20 mouse cellular contexts compared by ENCODE assay signal in genomic region chr6:30091221-30091620, GRCm38 (mm10). TPM values are rescaled to one million over a fixed set of nuclear protein-coding genes. Genes with fewer than 3 reads are reported as not detected.
DNase-seq lines count a peak whose midpoint lies in the region; ATAC-seq and TF ChIP-seq lines count a peak whose summit lies in the region.
"Had no signal": no experiment of that assay in that cellular context is flagged by ENCODE, and none has a peak within 500 bp of the region (broad histone marks: within the 10 kb centered on the region; RNA-seq: fewer than 3 reads in every experiment).

No protein-coding gene starts in this region.

- no peak for DNase-seq in heart, adult 2 months
- DNase-seq in heart, postnatal 4 days, result no peak
- DNase-seq in lung, embryonic 14.5 days, result peak; percentile 11
- DNase-seq in lung, adult 18-20 months, result no peak
- peak; percentile 30 for DNase-seq in MN1 (ENCODE audit: low spot score)
- DNase-seq: adrenal gland, postnatal 10 days; cerebellum, adult 2 months; lung, postnatal 36 days had no signal

- no peaks in the 10 kb centered on the region for H3K27me3 ChIP-seq in heart, adult 2 months (ENCODE audit: control insufficient read depth, insufficient read depth, low read length)
- no peaks in the 10 kb centered on the region for H3K27me3 ChIP-seq in lung, embryonic 14.5 days (ENCODE audit: insufficient read depth, low read length)
- no peaks in the 10 kb centered on the region for H3K27me3 ChIP-seq in neural tube, embryonic 15.5 days (replicated peaks)
- H3K27me3 ChIP-seq: embryonic facial prominence, embryonic 13.5 days; heart, embryonic 13.5 days; kidney, embryonic 15.5 days; limb, embryonic 13.5 days; liver, embryonic 15.5 days; midbrain, embryonic 12.5 days; stomach, embryonic 15.5 days had no signal

- no peak overlapping the region for H3K4me3 ChIP-seq in heart, adult 2 months
- H3K4me3 ChIP-seq in lung, embryonic 14.5 days (ENCODE audit: low read depth, low read length), result no peak overlapping the region
- H3K4me3 ChIP-seq in neural tube, embryonic 15.5 days (replicated peaks), result no peak overlapping the region
- H3K4me3 ChIP-seq: embryonic facial prominence, embryonic 13.5 days; forebrain, embryonic 10.5 days; heart, embryonic 13.5 days; hindbrain, embryonic 10.5 days; kidney, embryonic 15.5 days; limb, embryonic 13.5 days; liver, embryonic 15.5 days; midbrain, embryonic 12.5 days; stomach, embryonic 15.5 days had no signal

- H3K27ac ChIP-seq in heart, adult 2 months, result no peak overlapping the region
- H3K27ac ChIP-seq in lung, embryonic 14.5 days (ENCODE audit: low read depth), result no peak overlapping the region
- no peak overlapping the region for H3K27ac ChIP-seq in neural tube, embryonic 15.5 days (replicated peaks)
- H3K27ac ChIP-seq: embryonic facial prominence, embryonic 13.5 days; forebrain, embryonic 10.5 days; heart, embryonic 13.5 days; hindbrain, embryonic 10.5 days; kidney, embryonic 15.5 days; limb, embryonic 13.5 days; liver, embryonic 15.5 days; midbrain, embryonic 12.5 days; stomach, embryonic 15.5 days had no signal

- peak; percentile 43 for TF ChIP-seq CTCF in heart, adult 2 months (IDR thresholded peaks at IDR 0.05)
- TF ChIP-seq CTCF in lung, embryonic 14.5 days (IDR thresholded peaks at IDR 0.05; ENCODE audit: low read depth), result no peak

- no peak for TF ChIP-seq POLR2A in heart, adult 2 months (IDR thresholded peaks at IDR 0.05; ENCODE audit: insufficient read depth, low read depth, low read length)

- no peaks in the 10 kb centered on the region for H3K9me3 ChIP-seq in lung, embryonic 14.5 days (ENCODE audit: low read depth, low read length)
- no peaks in the 10 kb centered on the region for H3K9me3 ChIP-seq in neural tube, embryonic 15.5 days (replicated peaks)
- H3K9me3 ChIP-seq: embryonic facial prominence, embryonic 13.5 days; forebrain, embryonic 10.5 days; heart, embryonic 13.5 days; hindbrain, embryonic 10.5 days; kidney, embryonic 15.5 days; limb, embryonic 13.5 days; liver, embryonic 15.5 days; midbrain, embryonic 12.5 days; stomach, embryonic 15.5 days had no signal

- intact Hi-C loops in heart, adult 2 months (cut with DNase I), result loop anchor here (5.0 kb wide), 2 partner anchors 116 to 266 kb away; no protein-coding TSS in a partner anchor

- 71% methylated on average over 4 of the region's 4 CpGs for WGBS in heart, adult 2 months
- 54% methylated on average over 4 of the region's 4 CpGs for WGBS in lung, embryonic 14.5 days
- WGBS in neural tube, embryonic 15.5 days, result 75% methylated on average over 4 of the region's 4 CpGs

- H3K9ac ChIP-seq in heart, adult 2 months (ENCODE audit: low read depth, low read length), result no peak overlapping the region
- no peak overlapping the region for H3K9ac ChIP-seq in lung, embryonic 14.5 days
- H3K9ac ChIP-seq in neural tube, embryonic 15.5 days (replicated peaks), result no peak overlapping the region
- H3K9ac ChIP-seq: embryonic facial prominence, embryonic 13.5 days; heart, embryonic 13.5 days; kidney, embryonic 15.5 days; limb, embryonic 13.5 days; liver, embryonic 15.5 days; midbrain, embryonic 12.5 days; stomach, embryonic 15.5 days had no signal

- H3K79me2 ChIP-seq in heart, adult 2 months (replicated peaks; ENCODE audit: control insufficient read depth, insufficient read depth, low read length), result no peaks in the 10 kb centered on the region

- TF ChIP-seq EP300 in heart, adult 2 months (IDR thresholded peaks at IDR 0.05; ENCODE audit: insufficient read depth, low read depth, low read length), result no peak

- H3K4me2 ChIP-seq in lung, embryonic 14.5 days, result no peak overlapping the region
- no peak overlapping the region for H3K4me2 ChIP-seq in neural tube, embryonic 15.5 days
- H3K4me2 ChIP-seq: embryonic facial prominence, embryonic 13.5 days; heart, embryonic 13.5 days; kidney, embryonic 15.5 days; limb, embryonic 13.5 days; liver, embryonic 15.5 days; midbrain, embryonic 12.5 days; stomach, embryonic 15.5 days had no signal

- H3K4me1 ChIP-seq in heart, adult 2 months (ENCODE audit: control insufficient read depth, insufficient read depth, low read length), result no peaks in the 10 kb centered on the region
- H3K4me1 ChIP-seq in lung, embryonic 14.5 days (ENCODE audit: insufficient read depth), result no peaks in the 10 kb centered on the region
- H3K4me1 ChIP-seq in neural tube, embryonic 15.5 days, result no peaks in the 10 kb centered on the region
- H3K4me1 ChIP-seq: embryonic facial prominence, embryonic 13.5 days; forebrain, embryonic 10.5 days; hindbrain, embryonic 10.5 days; kidney, embryonic 15.5 days; limb, embryonic 13.5 days; midbrain, embryonic 12.5 days; stomach, embryonic 15.5 days had no signal

- no peaks in the 10 kb centered on the region; the same call in 1 of the 2 replicates for H3K36me3 ChIP-seq in heart, adult 2 months (ENCODE audit: control insufficient read depth, insufficient read depth, low read length)
- peaks cover 52% of the 10 kb centered on the region for H3K36me3 ChIP-seq in lung, embryonic 14.5 days (ENCODE audit: insufficient read depth)
- peaks cover 13% of the 10 kb centered on the region for H3K36me3 ChIP-seq in neural tube, embryonic 15.5 days

- no peak for ATAC-seq in lung, embryonic 14.5 days (ENCODE audit: insufficient read depth)
- ATAC-seq in erythroblast, adult 5-6 weeks (replicated peaks; ENCODE audit: low FRiP score, poor library complexity, severe bottlenecking), result peak; percentile 31; the same call in 1 of the 2 replicates
- no peak for ATAC-seq in neural tube, embryonic 15.5 days (ENCODE audit: low FRiP score)
- ATAC-seq: inflammation-experienced regulatory T-cells, adult 6 months had no signal

RNA-seq across cellular contexts. Expression of gene Nrf1, which starts 43.4 kb away (rescaled TPM):
- total RNA-seq in heart, adult 2 months (2021), result 10 to 100 TPM; 12.7 to 12.8 TPM
- polyA plus RNA-seq in heart, adult 2 months (2012; rRNA removed), result 13.9 and 21.1 TPM in 2 replicates
- total RNA-seq in heart, postnatal 4 days (2021), result 10 to 100 TPM; 25.7 to 33.2 TPM
- polyA plus RNA-seq in lung, embryonic 14.5 days (2014; fragmentation: Nextera tagmentation; extraction: Ambion mirVana), result 68.8 and 78.0 TPM in 2 replicates
- total RNA-seq in erythroblast, adult 5-6 weeks (2015; ENCODE audit: low replicate concordance), result 23.4 and 29.4 TPM in 2 replicates
- 52.6 and 58.6 TPM in 2 replicates for total RNA-seq in erythroblast, adult 5-6 weeks (2017; ENCODE audit: low replicate concordance)
- 29.9 and 35.2 TPM in 2 replicates for polyA plus RNA-seq in neural tube, embryonic 15.5 days (2015; fragmentation: Nextera tagmentation; extraction: Ambion mirVana)

Comparison
In these comparisons a context has a peak if more than half of its experiments do, and no peak if none do; other contexts are left out.
1. DNase-seq: peak in lung, embryonic 14.5 days (single experiment) and MN1 (single experiment); none in heart, adult 2 months (0 of 2), heart, postnatal 4 days (single experiment) and lung, adult 18-20 months (0 of 2).